Mouse (Mus musculus) adrenal gland, postnatal 10 days (tissue): Measurements from ENCODE around the gene Hck. TPM values are rescaled to one million over a fixed set of nuclear protein-coding genes. Genes with fewer than 3 reads are reported as not detected.

Source experiments
- total RNA-seq, 2 experiments: library from RNA; stranded (reverse); gene quantifications; 2 replicates each; pipeline ENCODE4 v1.2.3; 2021

Hck gene
- total RNA-seq, 2 experiments from 2014 or later: 2.4 to 3.2 TPM

Other genes starting within 250 kb of the Hck start
- 1 to 10 TPM; 3.1 to 6.3 TPM for gene Mylk2, start 197.1 kb upstream of the Hck start, total RNA-seq
- gene Foxs1, start 175.3 kb upstream of the Hck start, total RNA-seq: 1 to 10 TPM; 5.4 to 5.7 TPM
- 1 to 10 TPM; 3.1 to 4.3 TPM for gene Dusp15, start 156.8 kb upstream of the Hck start, total RNA-seq
- under 1 TPM; 0.27 to 0.79 TPM for gene Ttll9, start 146.0 kb upstream of the Hck start, total RNA-seq
- 10 to 100 TPM; 88.4 to 94.3 TPM for gene Pdrg1, start 93.0 kb upstream of the Hck start, total RNA-seq
- gene Xkr7, start 76.6 kb upstream of the Hck start, total RNA-seq: 1 to 10 TPM; 1.3 to 1.5 TPM
- gene Ccm2l, start 42.5 kb upstream of the Hck start, total RNA-seq: 10 to 100 TPM; 15.8 to 23.7 TPM
- 10 to 100 TPM; 88.3 to 96.8 TPM for gene Tm9sf4, start 52.8 kb downstream of the Hck start, total RNA-seq
- 1 to 10 TPM; 4.2 to 5.5 TPM for gene Tspyl3, start 117.0 kb downstream of the Hck start, total RNA-seq
- gene Plagl2, start 133.0 kb downstream of the Hck start, total RNA-seq: 10 to 100 TPM in 1 of 2 experiments, 1 to 10 TPM in 1; 8.5 to 11.8 TPM
- 10 to 100 TPM; 24.2 to 38.0 TPM for gene Pofut1, start 133.1 kb downstream of the Hck start, total RNA-seq
- 10 to 100 TPM; 18.6 to 20.2 TPM for gene Kif3b, start 182.9 kb downstream of the Hck start, total RNA-seq
- gene Asxl1, start 237.4 kb downstream of the Hck start, total RNA-seq: 10 to 100 TPM; 23.5 to 30.9 TPM